Mouse (Mus musculus): ENCODE measurements around the gene Txnl4b.

Txnl4b gene

DNA sequence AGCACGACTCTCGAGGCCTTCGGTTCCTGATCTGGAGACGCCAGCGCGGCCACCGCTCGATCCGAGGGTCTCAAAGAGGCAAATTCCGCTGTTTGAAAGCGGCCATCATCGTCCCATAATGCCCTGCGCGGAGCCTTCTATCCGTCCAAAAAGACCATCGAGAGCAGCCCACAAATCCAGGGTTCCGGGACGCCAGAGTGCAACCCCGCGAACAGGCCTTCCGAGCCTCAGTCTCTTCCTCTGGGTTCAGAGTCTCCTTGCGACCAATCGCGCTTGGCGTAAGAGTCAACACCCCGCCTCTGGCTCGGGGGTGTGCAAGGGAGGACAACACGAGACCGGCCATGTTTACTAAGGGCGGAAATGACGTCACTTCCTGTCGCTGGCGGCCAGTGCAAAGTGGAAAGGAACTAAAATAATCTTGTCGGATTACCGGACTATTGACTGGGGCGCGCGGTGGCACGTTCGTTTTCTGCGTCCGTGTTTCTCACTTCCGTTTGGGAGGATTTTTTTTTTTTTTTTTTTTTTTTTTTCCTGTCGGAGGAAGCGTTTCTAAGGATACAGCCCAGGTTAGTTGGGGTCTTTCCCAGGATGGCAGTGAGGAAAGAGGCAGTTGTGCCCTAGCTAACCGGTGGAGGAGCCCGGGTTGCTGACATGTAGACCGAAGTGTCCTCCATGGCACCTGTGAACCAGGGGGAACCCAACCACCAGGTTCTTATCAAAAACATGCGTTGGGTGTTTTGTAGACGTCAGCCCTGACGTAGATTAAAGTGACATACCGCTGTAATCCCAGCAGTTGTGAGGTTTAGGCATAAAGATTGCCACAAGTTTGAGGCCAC is at the start of gene Txnl4b, which contains the start of gene Dhx38:
Gene Txnl4b, plus strand, starts transcription at position 395 of the 836 bp plus-strand sequence.
Gene Dhx38, minus strand, starts transcription at position 364 of the 836 bp plus-strand sequence.
- peak; percentile 97 for DNase-seq (ENCODE audit: low spot score)

- DNase-seq (ENCODE audit: low spot score) = no peak
These were observed 41.7 kb upstream of the Txnl4b start for GRCm38 (mm10) chr8:109524008-109524407.

DNA sequence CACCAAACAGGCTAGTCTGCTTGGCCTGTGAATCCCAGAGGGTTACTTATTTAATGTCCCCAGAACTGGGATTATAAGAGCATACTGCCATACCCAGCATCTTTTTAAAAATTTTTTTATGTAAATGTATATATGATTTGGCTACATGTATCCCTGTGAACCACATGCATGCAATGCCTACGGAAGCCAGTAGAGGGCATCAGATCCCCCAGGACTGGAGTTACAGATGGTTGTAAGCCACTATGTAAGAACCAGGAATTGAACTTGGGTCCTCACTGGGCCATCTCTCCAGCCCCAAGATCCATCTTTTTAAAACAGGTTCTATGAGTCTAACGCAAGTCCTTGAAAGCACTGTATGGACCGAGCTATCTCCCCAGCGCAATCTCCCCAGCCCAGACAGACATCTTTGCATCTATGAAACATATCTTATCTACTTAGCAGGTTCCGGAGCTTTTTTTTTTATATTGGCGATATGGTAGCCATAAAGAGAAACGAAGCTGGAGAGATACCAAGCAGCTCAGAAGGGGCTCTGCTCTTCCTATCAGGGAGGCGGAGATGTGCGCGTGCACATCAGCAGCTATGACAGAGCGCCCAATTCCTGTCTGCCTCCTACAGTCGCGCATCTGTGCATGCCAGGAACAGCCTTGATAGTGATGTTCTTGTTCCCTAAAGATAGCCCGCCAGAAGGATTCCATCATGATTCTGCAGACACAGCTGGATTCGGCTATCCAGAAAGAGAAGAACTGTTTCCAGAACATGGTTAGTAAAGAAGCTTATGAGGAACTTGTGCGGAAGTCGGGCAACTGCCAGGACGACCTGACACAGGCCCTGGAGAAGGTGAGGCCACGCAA is 30.3 kb upstream of the Txnl4b start:
- peak; percentile 43 for DNase-seq (ENCODE audit: low spot score)

DNA sequence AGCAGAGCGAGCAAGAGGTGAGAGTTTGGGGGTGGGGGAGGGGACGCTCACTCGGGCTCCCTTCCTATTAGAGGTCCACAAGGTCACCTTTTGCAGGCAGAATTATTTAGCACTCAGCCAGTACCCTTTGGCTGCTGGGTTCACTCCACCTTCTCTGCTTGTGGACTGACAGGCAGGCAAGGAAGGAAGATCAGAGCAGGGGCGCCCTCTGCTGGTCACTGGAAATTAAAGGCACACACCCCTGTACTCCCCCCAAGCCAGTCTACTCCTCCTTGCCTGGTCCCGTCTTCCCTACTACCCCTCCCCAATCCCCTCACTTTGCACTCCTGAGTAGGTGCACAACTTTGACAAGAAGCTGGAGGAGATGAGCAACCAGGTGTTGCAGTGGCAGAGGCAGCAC is 29.0 kb upstream of the Txnl4b start:
- peak; percentile 67 for DNase-seq (ENCODE audit: low spot score)

DNA sequence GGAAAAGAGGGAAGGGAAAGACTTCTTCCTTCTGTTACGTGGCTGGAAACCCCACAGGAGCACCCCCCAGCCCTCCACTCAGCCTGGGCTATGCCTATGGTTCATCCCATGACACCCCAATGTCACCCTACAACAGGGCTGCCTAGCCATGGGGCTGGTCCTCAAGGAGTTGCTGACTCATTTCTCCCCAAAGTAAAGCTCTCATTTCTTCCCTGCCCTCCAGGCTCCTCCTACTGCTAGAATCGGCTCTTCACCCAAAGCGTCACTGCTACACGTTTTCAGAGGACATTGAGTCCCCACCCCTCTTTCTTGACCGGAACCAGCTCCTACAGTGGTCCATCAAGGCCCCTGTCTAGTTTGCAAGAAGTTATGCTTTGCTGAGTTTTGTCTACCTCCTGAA is 23.5 kb upstream of the Txnl4b start:
- DNase-seq (ENCODE audit: low spot score) = no peak

DNA sequence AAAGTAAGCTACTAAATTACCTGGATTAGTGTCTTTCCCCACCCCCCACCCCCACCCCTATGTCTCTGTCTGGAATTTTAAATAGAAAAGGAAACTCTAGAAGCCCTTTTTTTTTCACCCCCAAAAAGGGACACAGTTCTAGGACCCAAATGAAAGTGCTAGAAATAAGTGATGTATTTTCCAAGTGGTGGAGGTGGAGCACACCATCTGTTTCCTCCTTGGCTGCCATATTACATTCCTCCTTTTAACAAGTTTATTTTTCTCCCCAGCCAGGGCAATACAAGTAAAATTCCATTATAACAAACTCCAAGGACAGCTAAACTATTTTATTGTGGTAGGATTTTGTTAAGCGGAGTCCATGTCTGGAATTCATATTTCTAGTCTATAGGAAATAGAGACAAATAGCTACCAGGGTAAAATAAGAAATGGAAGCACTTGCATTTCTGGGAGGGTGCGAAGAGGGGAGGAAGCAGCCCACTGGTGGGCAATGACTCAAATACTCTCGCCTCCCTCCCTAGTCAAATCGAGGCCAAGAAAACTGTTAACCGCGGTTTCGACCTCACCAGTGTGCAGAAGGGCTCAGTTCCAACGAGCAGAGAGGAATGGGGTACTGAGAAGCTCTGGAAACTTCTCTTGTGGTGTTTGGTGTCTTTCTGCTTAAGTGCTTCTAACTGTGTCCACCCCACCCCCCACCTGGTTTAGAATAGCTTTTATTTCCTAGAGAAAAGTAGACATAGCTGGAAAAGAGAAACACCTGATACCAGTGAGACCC is 22.8 kb upstream of the Txnl4b start:
- no peak for DNase-seq (ENCODE audit: low spot score)

- no peak for DNase-seq (ENCODE audit: low spot score)
These were observed 21.6 kb upstream of the Txnl4b start for GRCm38 (mm10) chr8:109544049-109544448.

DNA sequence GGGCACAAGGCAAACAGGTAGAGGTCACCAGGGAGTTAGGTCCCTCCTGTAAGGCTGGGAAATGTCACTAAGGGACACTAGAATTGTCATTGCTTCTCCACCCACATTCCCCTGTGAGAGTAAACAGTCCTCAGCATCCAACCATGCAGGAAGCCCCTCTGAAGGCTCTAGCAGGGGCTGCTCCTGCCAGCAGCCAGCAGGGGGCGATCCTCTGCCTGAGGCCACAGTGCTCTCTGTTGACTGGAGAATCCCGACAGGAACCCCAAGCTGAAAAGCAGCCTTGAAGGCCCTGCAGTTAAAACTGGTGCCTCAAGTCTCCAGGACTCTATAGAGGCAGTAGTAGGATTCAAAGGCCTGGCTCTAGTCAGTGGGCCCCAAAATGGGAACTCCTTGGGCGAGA is 14.0 kb upstream of the Txnl4b start:
- DNase-seq (ENCODE audit: low spot score) = no peak

DNA sequence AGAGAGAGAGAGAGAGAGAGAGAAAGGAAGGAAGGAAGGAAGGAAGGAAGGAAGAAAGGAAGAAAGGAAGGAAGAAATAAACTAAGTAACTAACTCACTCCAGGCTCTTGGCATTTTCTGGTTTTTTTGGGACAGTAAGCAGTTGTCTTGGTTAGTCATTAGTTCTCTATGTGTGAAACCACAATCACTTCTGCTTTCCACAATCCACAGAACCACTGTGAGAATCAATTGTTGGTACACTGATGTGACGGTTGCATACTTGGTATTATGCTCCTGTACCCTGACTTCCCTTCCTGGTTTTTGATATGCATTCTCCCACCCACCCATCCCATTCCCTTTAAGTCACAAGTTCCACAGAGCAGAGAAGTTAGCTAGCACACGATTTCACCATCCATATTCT is 1.8 kb upstream of the Txnl4b start:
- DNase-seq (ENCODE audit: low spot score) = no peak

DNA sequence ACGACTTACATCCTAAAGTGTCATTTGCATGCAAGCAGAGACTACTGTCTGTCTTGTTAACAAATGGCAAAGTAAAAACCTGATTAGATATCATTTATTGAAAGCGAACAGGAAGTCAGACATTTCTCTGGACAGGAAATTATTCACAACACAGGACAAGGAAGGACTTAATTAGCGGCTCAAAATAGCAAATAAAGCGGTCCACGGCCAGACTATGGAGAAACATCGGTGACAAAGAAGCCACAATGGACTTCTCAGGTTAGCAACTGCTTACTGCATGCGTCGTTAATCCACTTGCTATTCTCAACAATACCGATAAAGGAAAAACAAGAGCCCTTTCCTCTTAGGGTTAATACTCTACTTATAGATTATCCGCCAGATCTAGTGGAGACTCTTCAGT is 926 bp upstream of the Txnl4b start:
- no peak for DNase-seq (ENCODE audit: low spot score)

DNA sequence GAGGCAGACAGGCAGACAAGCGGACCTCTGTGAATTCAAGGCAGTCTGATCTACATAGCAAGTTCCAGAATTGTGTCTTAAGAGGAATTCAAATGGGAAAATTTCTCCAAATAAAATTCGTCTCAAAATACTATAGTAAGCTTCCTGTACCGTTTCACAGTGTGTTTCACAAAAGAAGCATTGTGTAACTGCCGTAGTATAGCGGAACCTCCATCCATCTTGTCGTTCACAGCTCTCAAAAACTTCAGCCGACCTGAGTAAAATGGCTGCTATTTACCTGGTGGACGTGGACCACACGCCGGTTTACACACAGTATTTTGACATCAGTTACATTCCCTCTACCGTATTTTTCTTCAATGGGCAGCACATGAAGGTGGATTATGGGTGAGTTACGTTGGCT is 5.4 kb downstream of the Txnl4b start:
- no peak for DNase-seq (ENCODE audit: low spot score)

DNA sequence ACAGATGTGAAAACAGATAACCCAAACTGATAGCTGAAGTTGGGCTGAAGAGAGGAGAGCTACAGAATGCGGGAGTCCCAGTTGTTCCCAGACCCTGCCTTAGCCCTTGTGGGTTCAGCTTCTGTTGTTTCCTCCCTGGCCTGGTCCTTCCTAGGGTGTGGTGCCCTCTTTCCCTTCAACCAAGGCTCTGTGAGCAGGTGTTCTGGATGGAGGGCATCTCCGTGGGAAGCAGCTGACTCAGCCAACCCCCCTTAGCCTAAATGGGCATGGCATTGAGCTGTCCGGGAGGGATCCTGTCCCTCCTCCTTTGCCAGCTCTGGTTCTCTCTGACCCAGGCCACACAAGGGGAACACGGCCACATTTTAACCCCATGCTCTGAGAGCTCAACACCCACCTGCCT is 10.6 kb downstream of the Txnl4b start:
- DNase-seq (ENCODE audit: low spot score) = no peak

- no peak for DNase-seq (ENCODE audit: low spot score)
These were observed 13.2 kb downstream of the Txnl4b start, which contains the start of gene Hp for GRCm38 (mm10) chr8:109578900-109579301. TSS of gene Hp (minus strand) at chr8:109579172.

DNA sequence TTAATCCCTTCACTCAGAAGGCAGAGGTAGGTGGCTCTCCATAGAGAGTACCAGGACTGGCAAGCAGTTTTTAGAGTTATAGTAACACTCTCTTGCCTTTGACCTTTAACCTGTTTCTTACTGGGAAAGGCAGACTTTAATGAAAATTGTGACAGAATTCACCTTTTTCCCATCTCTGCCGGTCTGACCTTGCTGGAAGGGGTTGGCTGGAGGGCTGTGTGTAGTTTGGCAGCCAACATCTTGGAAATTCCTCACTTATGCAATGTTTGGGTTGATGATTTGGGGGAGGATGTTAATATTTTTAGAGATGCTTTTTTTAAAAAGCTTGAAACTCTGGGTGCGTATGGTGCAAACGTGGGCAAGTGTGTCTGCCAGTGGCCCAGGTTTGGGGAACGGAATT is 18.6 kb downstream of the Txnl4b start:
- no peak for DNase-seq (ENCODE audit: low spot score)

GRCm38 (mm10) chr8:109584830-109585229 is 19.1 kb downstream of the Txnl4b start:
- DNase-seq (ENCODE audit: low spot score) = no peak

DNA sequence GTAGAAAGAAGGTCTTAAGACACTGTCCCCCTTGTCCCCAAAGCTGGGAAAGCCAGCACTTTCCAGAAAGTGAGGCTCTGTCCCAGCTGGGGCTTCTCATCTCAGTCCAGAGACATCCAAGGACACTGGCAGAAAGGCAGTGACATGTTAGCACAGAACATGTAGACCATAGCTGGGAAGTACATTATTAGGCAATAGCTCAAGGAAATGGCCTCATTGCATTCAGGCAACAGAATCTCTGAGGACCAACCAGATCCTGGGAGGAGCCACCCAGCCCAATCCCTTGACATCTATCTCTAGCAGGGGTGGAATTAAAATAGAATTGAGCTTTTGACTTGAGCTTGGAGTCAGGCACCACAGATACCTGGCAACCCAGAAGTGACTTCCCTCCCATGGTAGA is 20.0 kb downstream of the Txnl4b start:
- no peak for DNase-seq (ENCODE audit: low spot score)

- DNase-seq (ENCODE audit: low spot score) = no peak
These were observed 21.3 kb downstream of the Txnl4b start for GRCm38 (mm10) chr8:109586972-109587504.

DNA sequence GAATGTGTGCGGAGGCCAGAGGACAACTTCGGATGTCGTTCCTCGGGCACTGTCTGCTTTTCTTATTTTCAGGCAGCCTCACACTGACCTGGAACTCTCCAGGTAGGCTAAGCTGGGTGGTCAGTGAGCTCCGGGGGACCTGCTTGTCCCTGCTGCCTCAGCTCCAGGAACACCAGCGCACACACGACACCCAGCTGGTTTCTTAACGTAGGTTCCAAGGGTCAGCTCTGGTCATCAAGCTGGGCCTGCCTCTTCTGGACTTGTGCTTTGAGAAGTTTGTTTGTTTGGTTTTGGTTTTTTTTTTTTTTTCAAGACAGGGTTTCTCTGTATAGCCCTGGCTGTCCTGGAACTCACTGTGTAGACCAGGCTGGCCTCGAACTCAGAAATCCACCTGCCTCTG is 25.2 kb downstream of the Txnl4b start:
- no peak for DNase-seq (ENCODE audit: low spot score)

DNA sequence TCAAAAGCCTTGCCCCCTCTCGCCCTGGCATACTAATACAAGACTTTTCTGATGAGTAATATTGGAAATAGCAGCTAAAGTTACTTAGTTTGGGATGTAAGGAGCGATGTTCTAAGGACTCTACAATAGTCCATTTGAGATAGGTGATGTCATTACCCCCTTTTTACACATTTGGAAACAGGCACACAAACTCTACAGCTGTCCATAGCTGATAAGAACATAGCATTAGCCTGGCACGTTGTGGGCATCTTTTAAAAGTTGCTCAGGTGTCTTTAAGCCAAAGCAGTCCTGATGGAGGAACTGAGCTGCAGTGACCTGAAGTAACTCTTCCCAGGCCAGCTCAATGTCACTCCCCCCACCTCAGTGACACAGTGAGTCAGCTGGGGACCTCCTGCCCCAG is 25.7 kb downstream of the Txnl4b start:
- no peak for DNase-seq (ENCODE audit: low spot score)

- DNase-seq (ENCODE audit: low spot score) = no peak
These were observed 26.5 kb downstream of the Txnl4b start for GRCm38 (mm10) chr8:109592164-109592563.

DNA sequence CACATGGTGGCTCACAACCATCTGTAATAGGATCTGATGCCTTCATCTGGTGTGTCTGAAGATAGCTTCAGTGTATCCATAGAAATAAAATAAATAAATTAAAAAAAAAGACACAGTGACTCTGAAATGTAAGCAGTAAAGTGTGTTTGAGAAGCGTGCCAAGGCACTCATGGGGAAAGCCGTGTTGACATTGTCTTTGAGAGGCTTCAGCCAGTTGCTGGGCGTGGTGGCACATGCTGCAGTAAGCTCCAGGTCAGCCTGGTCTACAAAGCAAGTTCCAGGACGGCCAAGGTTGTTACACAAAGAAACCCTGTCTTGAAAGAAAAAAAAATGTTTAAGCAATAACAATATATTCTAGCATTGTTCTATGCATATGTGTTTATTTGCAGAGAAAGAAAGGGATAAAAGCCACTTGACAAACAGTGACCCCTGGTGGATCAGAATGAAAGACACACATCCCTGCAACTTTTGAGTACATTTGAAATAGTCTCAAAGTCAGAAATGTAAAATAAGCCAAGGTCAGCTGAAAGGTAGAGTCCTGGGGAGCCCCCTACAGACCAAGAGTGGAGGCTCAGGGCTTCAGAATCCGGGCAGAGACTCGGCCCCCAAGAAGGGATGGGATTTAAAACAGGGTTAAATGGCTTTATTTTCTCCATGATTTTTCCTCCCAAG is 27.6 kb downstream of the Txnl4b start:
- no peak for DNase-seq (ENCODE audit: low spot score)

All from testis, postnatal 14 days (tissue).